Mouse (Mus musculus): ENCODE data around the gene Mcoln3. TPM values are rescaled to one million over a fixed set of nuclear protein-coding genes. Genes with fewer than 3 reads are reported as not detected.
A peak's percentile ranks its signal among the peaks of the same experiment; 100 is the strongest.

Mcoln3 gene
- polyA plus RNA-seq, 1 experiment from 2014 or later, result 0.73 TPM

DNA sequence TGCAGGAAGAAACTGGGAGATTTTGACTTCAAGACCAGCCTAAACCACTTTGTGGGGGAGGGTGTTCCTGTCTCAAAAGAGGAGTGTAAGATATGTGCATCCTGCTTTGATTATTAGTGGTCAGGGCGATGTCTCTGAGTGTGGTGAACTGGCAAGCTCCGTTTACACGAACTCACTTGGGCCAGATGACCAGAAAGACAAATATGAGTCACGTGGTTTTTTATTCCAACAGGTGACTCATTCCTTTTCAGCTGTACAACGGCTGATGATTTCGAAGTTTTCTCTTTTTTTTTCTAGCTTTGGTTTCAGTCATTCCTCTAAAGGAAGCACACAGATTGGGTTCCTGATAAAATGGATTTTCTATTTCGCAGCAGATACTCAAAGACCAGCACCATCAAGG lies 60.0 kb downstream of the Mcoln3 start:
- Histone ChIP-seq H3K4me1 (replicated peaks) (peaks cover 25% of the 10 kb centered on the region), H3K4me3 (peak overlapping the region; percentile 32; the same call in 1 of the 2 replicates), H3K27ac (no peak overlapping the region), H3K4me2 (peak overlapping the region; percentile 61), H3K36me3 (no peaks in the 10 kb centered on the region), H3K9me3 (replicated peaks) (no peaks in the 10 kb centered on the region), H3K9ac (no peak overlapping the region), H3K27me3 (no peaks in the 10 kb centered on the region)
- 55% methylated on average over 7 of the region's 7 CpGs for WGBS
- no peak for ATAC-seq (replicated peaks; ENCODE audit: insufficient number of reproducible peaks, insufficient read depth, low FRiP score, low read depth)

- ATAC-seq (replicated peaks; ENCODE audit: insufficient number of reproducible peaks, insufficient read depth, low FRiP score, low read depth), result peak; percentile 44
Measured at GRCm38 (mm10) chr3:146177748-146178582, 60.7 kb downstream of the Mcoln3 start.

GRCm38 (mm10) chr3:146180341-146180740 lies 63.1 kb downstream of the Mcoln3 start:
- no peaks in the 10 kb centered on the region for H3K27me3 ChIP-seq
- H3K9me3 ChIP-seq (replicated peaks), result no peaks in the 10 kb centered on the region
- WGBS, result 53% methylated on average over 2 of the region's 2 CpGs
- no peak overlapping the region for H3K4me3 ChIP-seq
- ATAC-seq (replicated peaks; ENCODE audit: insufficient number of reproducible peaks, insufficient read depth, low FRiP score, low read depth), result no peak
- H3K27ac ChIP-seq, result peak overlapping the region; percentile 56; the same call in 1 of the 2 replicates
- H3K36me3 ChIP-seq, result no peaks in the 10 kb centered on the region
- no peak overlapping the region for H3K4me2 ChIP-seq
- peaks cover 28% of the 10 kb centered on the region for H3K4me1 ChIP-seq (replicated peaks)
- no peak overlapping the region for H3K9ac ChIP-seq

More at GRCm38 (mm10) chr3:146177748-146178582, 60.7 kb downstream of the Mcoln3 start:
- H3K4me2 ChIP-seq, result peak overlapping the region; percentile 61
- H3K4me1 ChIP-seq (replicated peaks), result peaks cover 25% of the 10 kb centered on the region
- peak overlapping the region; percentile 32 for H3K4me3 ChIP-seq
- no peaks in the 10 kb centered on the region for H3K27me3 ChIP-seq
- H3K27ac ChIP-seq, result no peak overlapping the region
- H3K9ac ChIP-seq, result no peak overlapping the region
- 4% methylated on average over 16 of the region's 16 CpGs for WGBS
- no peaks in the 10 kb centered on the region for H3K36me3 ChIP-seq
- H3K9me3 ChIP-seq (replicated peaks), result no peaks in the 10 kb centered on the region

DNA sequence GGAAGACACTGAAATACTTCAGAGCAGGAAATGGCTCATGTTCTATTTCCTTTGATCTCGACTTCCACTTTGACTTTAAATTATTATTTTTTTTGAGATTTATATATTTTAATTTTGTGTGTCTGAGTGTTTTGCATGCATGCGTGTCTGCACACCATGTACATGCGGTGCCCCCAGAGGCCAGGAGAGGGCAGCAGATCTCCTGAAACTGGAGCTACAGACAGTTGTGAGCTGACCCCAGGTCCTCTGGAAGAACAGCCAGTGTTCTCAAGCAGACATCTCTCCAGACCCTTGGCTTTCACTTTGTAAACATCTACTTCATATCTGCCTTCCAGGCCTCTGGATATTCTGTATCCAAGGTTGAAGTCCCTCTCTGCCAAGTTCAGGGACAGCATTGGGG lies 63.7 kb downstream of the Mcoln3 start:
- H3K27ac ChIP-seq, result no peak overlapping the region
- 44% methylated on average over 3 of the region's 3 CpGs for WGBS
- H3K9ac ChIP-seq, result no peak overlapping the region
- no peak overlapping the region for H3K4me2 ChIP-seq
- H3K9me3 ChIP-seq (replicated peaks), result no peaks in the 10 kb centered on the region
- no peaks in the 10 kb centered on the region for H3K27me3 ChIP-seq
- H3K36me3 ChIP-seq, result no peaks in the 10 kb centered on the region
- peaks cover 28% of the 10 kb centered on the region for H3K4me1 ChIP-seq (replicated peaks)
- H3K4me3 ChIP-seq, result no peak overlapping the region
- ATAC-seq (replicated peaks; ENCODE audit: insufficient number of reproducible peaks, insufficient read depth, low FRiP score, low read depth), result no peak

- H3K36me3 ChIP-seq, result no peaks in the 10 kb centered on the region
- no peak overlapping the region for H3K4me2 ChIP-seq
- no peak overlapping the region for H3K9ac ChIP-seq
- ATAC-seq (replicated peaks; ENCODE audit: insufficient number of reproducible peaks, insufficient read depth, low FRiP score, low read depth), result peak; percentile 32; the same call in 1 of the 2 replicates
- H3K4me1 ChIP-seq (replicated peaks), result peaks cover 5% of the 10 kb centered on the region; the same call in 1 of the 2 replicates
- no peak overlapping the region for H3K4me3 ChIP-seq
- H3K27me3 ChIP-seq, result no peaks in the 10 kb centered on the region
- 25% methylated on average over 13 of the region's 13 CpGs for WGBS
- H3K9me3 ChIP-seq (replicated peaks), result no peaks in the 10 kb centered on the region
- H3K27ac ChIP-seq, result no peak overlapping the region
Measured at GRCm38 (mm10) chr3:146184992-146185657, 67.9 kb downstream of the Mcoln3 start.

GRCm38 (mm10) chr3:146186033-146186432 lies 68.8 kb downstream of the Mcoln3 start:
- Histone ChIP-seq H3K36me3 (no peaks in the 10 kb centered on the region), H3K4me1 (replicated peaks) (peaks cover 4% of the 10 kb centered on the region), H3K27ac (no peak overlapping the region), H3K4me2 (no peak overlapping the region), H3K27me3 (no peaks in the 10 kb centered on the region), H3K9me3 (replicated peaks) (no peaks in the 10 kb centered on the region), H3K9ac (no peak overlapping the region), H3K4me3 (no peak overlapping the region)
- ATAC-seq (replicated peaks; ENCODE audit: insufficient number of reproducible peaks, insufficient read depth, low FRiP score, low read depth), result no peak
- WGBS, result 86% methylated on average over 10 of the region's 10 CpGs

DNA sequence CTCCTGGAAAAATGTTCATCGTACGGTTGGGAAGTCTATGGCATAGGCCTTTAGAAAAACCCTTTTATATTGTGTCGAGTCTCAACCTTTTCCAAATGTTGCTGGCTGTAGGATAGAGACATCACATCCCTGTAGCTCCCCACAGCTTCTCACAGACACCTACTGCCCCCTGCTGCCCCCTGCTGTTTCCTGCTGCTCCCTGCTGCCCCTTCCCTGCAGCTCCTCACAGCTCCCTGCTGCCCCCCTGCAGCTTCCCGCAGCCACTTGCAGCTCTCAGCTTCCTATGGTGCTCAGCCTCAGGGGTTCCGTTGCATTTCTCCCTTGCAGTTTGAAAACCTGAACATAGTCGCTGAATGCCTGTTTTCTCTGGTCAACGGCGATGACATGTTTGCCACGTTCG lies 72.7 kb downstream of the Mcoln3 start:
- H3K36me3 ChIP-seq, result no peaks in the 10 kb centered on the region
- H3K4me3 ChIP-seq, result no peak overlapping the region
- ATAC-seq (replicated peaks; ENCODE audit: insufficient number of reproducible peaks, insufficient read depth, low FRiP score, low read depth), result no peak
- WGBS, result 73% methylated on average over 10 of the region's 10 CpGs
- no peaks in the 10 kb centered on the region for H3K9me3 ChIP-seq (replicated peaks)
- H3K9ac ChIP-seq, result no peak overlapping the region
- no peaks in the 10 kb centered on the region for H3K27me3 ChIP-seq
- no peak overlapping the region for H3K4me2 ChIP-seq
- no peak overlapping the region for H3K27ac ChIP-seq
- peaks cover 9% of the 10 kb centered on the region for H3K4me1 ChIP-seq (replicated peaks)

Other genes with a start within 250 kb of the Mcoln3 start
- 38.2 and 38.5 TPM in 2 replicates for gene Bcl10, start 194.6 kb upstream of the Mcoln3 start, polyA plus RNA-seq (2015; fragmentation: Nextera tagmentation; extraction: Ambion mirVana)
- 39.3 and 45.4 TPM in 2 replicates for gene 2410004B18Rik, start 179.4 kb upstream of the Mcoln3 start, polyA plus RNA-seq (2015; fragmentation: Nextera tagmentation; extraction: Ambion mirVana)
- gene Syde2, start 129.6 kb upstream of the Mcoln3 start, polyA plus RNA-seq (2015; fragmentation: Nextera tagmentation; extraction: Ambion mirVana), result 8.3 and 8.6 TPM in 2 replicates
- gene Wdr63, start 9.3 kb upstream of the Mcoln3 start, polyA plus RNA-seq (2015; fragmentation: Nextera tagmentation; extraction: Ambion mirVana), result 0.09 and 0.19 TPM in 2 replicates
- 0.35 and 1.7 TPM in 2 replicates for gene Mcoln2, start 32.4 kb downstream of the Mcoln3 start, polyA plus RNA-seq (2015; fragmentation: Nextera tagmentation; extraction: Ambion mirVana)
- gene Lpar3, start 103.5 kb downstream of the Mcoln3 start, polyA plus RNA-seq (2015; fragmentation: Nextera tagmentation; extraction: Ambion mirVana), result 35.1 and 40.7 TPM in 2 replicates